8 mouse cellular contexts compared by ENCODE assay signal in genomic region chr3:152713991-152714902, GRCm38 (mm10). TPM values are rescaled to one million over a fixed set of nuclear protein-coding genes. Genes with fewer than 3 reads are reported as not detected.
DNase-seq lines count a peak whose midpoint lies in the region; ATAC-seq lines count a peak whose summit lies in the region.

Gene Pigk, plus strand, starts transcription at chr3:152714100.

- peak; percentile 99 for ATAC-seq in common myeloid progenitor, adult 5-6 weeks (replicated peaks; ENCODE audit: low read depth, poor library complexity, severe bottlenecking)
- ATAC-seq in megakaryocyte progenitor cell, adult 5-6 weeks (replicated peaks; ENCODE audit: poor library complexity): peak; percentile 98

- DNase-seq in ZHBTc4 (ENCODE audit: low read depth, low spot score): peak; percentile 96
- peak; percentile 82 to 86 for DNase-seq in gastrocnemius, adult 8-10 months (ENCODE audit: low spot score in 2 of 2)
- peak; percentile 96 for DNase-seq in induced T-regulatory cell, adult 2 months (ENCODE audit: low read depth)
- DNase-seq in left cerebral cortex, adult 9 months (ENCODE audit: low spot score in 2 of 2): peak; percentile 61 to 87
- peak; percentile 88 for DNase-seq in right cerebral cortex, postnatal 14 days
- DNase-seq in urinary bladder, postnatal 36 days (ENCODE audit: low spot score in 2 of 2): peak; percentile 91 to 92

RNA-seq across cellular contexts. Expression of gene Pigk, which starts in this region (rescaled TPM):
- total RNA-seq in common myeloid progenitor, adult 5-6 weeks (2017): 46.2 and 87.7 TPM in 2 replicates
- 10 to 100 TPM; 16.3 to 18.2 (median 17.7) TPM for total RNA-seq in gastrocnemius, adult 8-10 months (2022)
- 49.9 and 53.5 TPM in 2 replicates for total RNA-seq in megakaryocyte progenitor cell, adult 5-6 weeks (2015)
- 50.9 and 66.9 TPM in 2 replicates for total RNA-seq in megakaryocyte progenitor cell, adult 5-6 weeks (2017)

Comparison
In these comparisons a context has a peak if more than half of its experiments do, and no peak if none do; other contexts are left out.
1. Peak in every context shown above with its lines: DNase-seq and ATAC-seq.